Mouse (Mus musculus) intestine, postnatal 0 days (tissue): Measurements from ENCODE around the gene Nceh1. TPM values are rescaled to one million over a fixed set of nuclear protein-coding genes. Genes with fewer than 3 reads are reported as not detected.

ENCODE experiments used
- ATAC-seq: fragments of 200-750 bp; cut with Nextera tagmentation; 2 replicates; pipeline ENCODE4 v1.8.0; 2017; ENCODE audit warnings: mild to moderate bottlenecking, moderate TSS enrichment, moderate library complexity
- H3K27ac ChIP-seq: fragments of 300-500 bp; sonication (generic); 2 replicates; pipeline ENCODE4 v1.5.1; 2014; ENCODE audit warnings: mild to moderate bottlenecking, low read depth, low read length, moderate library complexity
- H3K27me3 ChIP-seq: fragments of 300-500 bp; sonication (generic); replicated peaks from 2 replicates; pipeline ENCODE4 v1.6.1; 2014; ENCODE audit warnings: low read length, mixed read lengths; ENCODE audit not compliant: control insufficient read depth, insufficient read depth
- H3K36me3 ChIP-seq: fragments of 300-500 bp; sonication (generic); 2 replicates; pipeline ENCODE4 v1.6.1; 2014; ENCODE audit warnings: mild to moderate bottlenecking, moderate library complexity; ENCODE audit not compliant: control insufficient read depth, insufficient read depth
- H3K4me1 ChIP-seq: fragments of 300-500 bp; sonication (generic); replicated peaks from 2 replicates; pipeline ENCODE4 v1.6.1; 2014; ENCODE audit warnings: antibody characterized with exemption, low read length, mixed read lengths; ENCODE audit not compliant: control insufficient read depth, insufficient read depth
- H3K4me2 ChIP-seq: fragments of 300-500 bp; sonication (generic); replicated peaks from 2 replicates; pipeline ENCODE4 v1.6.1; 2014; ENCODE audit warnings: low read depth, mild to moderate bottlenecking, moderate library complexity
- H3K4me3 ChIP-seq: fragments of 300-500 bp; sonication (generic); 2 replicates; pipeline ENCODE4 v1.5.1; 2014; ENCODE audit warnings: low read depth, low read length
- H3K9ac ChIP-seq: fragments of 300-500 bp; sonication (generic); 2 replicates; pipeline ENCODE4 v1.6.1; 2014; ENCODE audit warnings: mild to moderate bottlenecking, low read depth, low read length
- H3K9me3 ChIP-seq: fragments of 300-500 bp; sonication (generic); 2 replicates; pipeline ENCODE4 v1.6.1; 2016; ENCODE audit warnings: mixed run types; ENCODE audit not compliant: control insufficient read depth
- CTCF ChIP-seq: sonication (generic); IDR thresholded peaks from 2 replicates; pipeline ENCODE4 v1.5.1; 2016; ENCODE audit warnings: low read depth, mild to moderate bottlenecking, control low read depth, antibody characterized with exemption, moderate library complexity
- WGBS: fragments of 180-500 bp; shearing (Covaris S2); extraction: QIAGEN DNeasy Blood & Tissue Kit; methylation state at CpG from one replicate; pipeline ENCODE4 v1.1.7; 2014; 5-methylcytosine and 5-hydroxymethylcytosine counted together
- polyA plus RNA-seq: library from polyadenylated mRNA; unstranded; fragments of >200 nt; fragmentation: Nextera tagmentation; extraction: Ambion mirVana; gene quantifications from 2 replicates; pipeline ENCODE4 v1.2.1, GENCODE M21; 2015

Nceh1 gene
- polyA plus RNA-seq, 1 experiment from 2014 or later = 15.0 TPM

DNA sequence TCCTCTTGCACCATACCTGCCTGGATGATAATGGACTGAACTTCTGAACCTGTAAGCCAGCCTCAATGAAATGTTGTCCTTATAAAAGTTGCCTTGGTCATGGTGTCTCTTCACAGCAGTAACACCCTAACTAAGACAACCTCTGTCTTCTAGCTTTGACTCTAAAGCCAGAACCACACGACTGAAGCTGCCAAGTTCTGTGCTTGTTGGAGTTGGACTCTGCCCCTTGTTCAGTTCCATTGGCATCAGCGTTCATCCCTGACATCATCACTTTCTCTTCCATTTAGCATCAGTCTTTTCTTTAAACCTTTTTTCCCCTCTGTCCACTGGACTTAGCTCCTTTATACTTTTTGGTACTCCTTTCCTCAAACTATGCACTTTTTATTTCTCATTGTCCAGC, 63.4 kb downstream of the Nceh1 start:
- Histone ChIP-seq H3K4me1 (no peaks in the 10 kb centered on the region), H3K36me3 (peaks cover 8% of the 10 kb centered on the region), H3K27me3 (no peaks in the 10 kb centered on the region), H3K9ac (no peak overlapping the region), H3K9me3 (no peaks in the 10 kb centered on the region), H3K4me3 (no peak overlapping the region), H3K4me2 (no peak overlapping the region), H3K27ac (no peak overlapping the region)
- 75% methylated on average over 2 of the region's 2 CpGs for WGBS
- ATAC-seq = no peak
- TF ChIP-seq CTCF = no peak

DNA sequence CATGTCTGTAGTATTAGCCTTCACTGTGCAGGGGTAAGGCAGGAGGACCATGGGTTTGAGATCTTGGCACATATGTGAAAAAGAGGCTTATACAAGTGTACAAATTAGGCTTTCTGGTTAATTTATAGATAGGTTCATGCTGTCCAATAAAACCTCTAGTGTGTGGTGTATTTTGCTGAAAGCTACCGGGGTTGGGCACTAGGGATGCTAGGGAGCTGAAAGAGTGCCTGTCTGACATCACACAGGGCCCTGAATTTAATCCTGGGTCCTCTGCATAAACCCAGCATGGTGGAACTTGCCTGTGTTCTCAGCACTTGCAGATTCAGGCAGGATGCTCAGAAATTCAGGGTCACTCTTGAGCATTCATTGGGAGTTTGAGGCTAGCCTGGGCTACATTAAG, 65.0 kb downstream of the Nceh1 start:
- Histone ChIP-seq H3K27ac (no peak overlapping the region), H3K4me3 (no peak overlapping the region), H3K27me3 (no peaks in the 10 kb centered on the region), H3K9me3 (no peaks in the 10 kb centered on the region), H3K4me1 (no peaks in the 10 kb centered on the region), H3K4me2 (no peak overlapping the region), H3K9ac (no peak overlapping the region), H3K36me3 (no peaks in the 10 kb centered on the region)
- TF ChIP-seq CTCF = no peak
- 78% methylated on average over 1 of the region's 1 CpGs for WGBS
- ATAC-seq = no peak

- Histone ChIP-seq H3K27me3 (no peaks in the 10 kb centered on the region), H3K4me1 (no peaks in the 10 kb centered on the region), H3K4me2 (no peak overlapping the region), H3K27ac (no peak overlapping the region), H3K4me3 (no peak overlapping the region), H3K36me3 (no peaks in the 10 kb centered on the region), H3K9ac (no peak overlapping the region), H3K9me3 (no peaks in the 10 kb centered on the region)
- 76% methylated on average over 9 of the region's 9 CpGs for WGBS
- ATAC-seq = no peak
- TF ChIP-seq CTCF = no peak
These were observed 66.3 kb downstream of the Nceh1 start for GRCm38 (mm10) chr3:27249030-27249429.

DNA sequence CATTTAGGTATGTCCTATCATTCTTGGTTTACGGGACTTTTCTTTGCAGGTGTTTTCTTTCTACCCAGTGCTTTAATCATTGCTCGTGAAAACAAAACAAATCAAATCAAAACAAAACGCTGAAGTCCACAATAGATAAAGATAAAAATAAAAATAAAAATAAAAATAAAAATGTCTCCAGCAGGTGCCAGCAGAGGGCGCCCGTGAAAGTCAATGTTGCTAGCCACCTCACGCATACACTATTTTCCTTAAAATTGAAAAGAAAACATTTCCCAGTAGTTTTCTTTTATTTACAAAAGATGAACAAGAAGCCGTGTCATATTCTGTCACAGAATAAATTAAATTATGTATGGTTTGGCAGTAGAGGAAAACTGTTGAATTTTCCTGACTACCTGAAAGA, 68.2 kb downstream of the Nceh1 start:
- Histone ChIP-seq H3K4me1 (no peaks in the 10 kb centered on the region), H3K36me3 (no peaks in the 10 kb centered on the region), H3K4me3 (no peak overlapping the region), H3K27ac (no peak overlapping the region), H3K27me3 (no peaks in the 10 kb centered on the region), H3K4me2 (no peak overlapping the region), H3K9me3 (no peaks in the 10 kb centered on the region), H3K9ac (no peak overlapping the region)
- no peak for ATAC-seq
- WGBS = 42% methylated on average over 7 of the region's 7 CpGs
- peak; percentile 51 for TF ChIP-seq CTCF

DNA sequence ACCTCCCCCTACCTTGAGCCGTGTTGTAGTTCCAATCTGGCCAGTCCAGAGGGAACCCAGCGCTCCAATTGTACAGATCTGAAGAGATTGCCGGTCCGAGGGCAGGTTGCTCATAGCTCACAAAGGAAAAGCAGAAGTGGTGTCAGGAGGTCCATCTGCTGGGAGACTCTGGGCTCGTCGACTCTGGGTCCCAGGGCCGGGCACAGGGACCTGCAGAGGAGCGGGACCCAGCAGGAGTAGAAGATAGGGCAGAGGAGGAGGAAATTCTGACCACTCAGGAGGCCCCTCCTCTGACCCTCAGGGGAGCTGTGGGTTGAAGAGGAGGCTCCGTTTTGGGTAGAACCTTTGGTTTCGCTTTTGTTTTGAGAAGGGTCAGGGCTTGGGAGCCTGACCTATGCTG, 75.7 kb downstream of the Nceh1 start:
- H3K4me2 ChIP-seq = no peak overlapping the region
- H3K9ac ChIP-seq = no peak overlapping the region
- no peak for TF ChIP-seq CTCF
- H3K27me3 ChIP-seq = no peaks in the 10 kb centered on the region
- 92% methylated on average over 10 of the region's 10 CpGs for WGBS
- no peak overlapping the region for H3K27ac ChIP-seq
- H3K4me3 ChIP-seq = no peak overlapping the region
- H3K4me1 ChIP-seq = no peaks in the 10 kb centered on the region
- no peaks in the 10 kb centered on the region for H3K9me3 ChIP-seq
- no peaks in the 10 kb centered on the region for H3K36me3 ChIP-seq
- ATAC-seq = no peak

DNA sequence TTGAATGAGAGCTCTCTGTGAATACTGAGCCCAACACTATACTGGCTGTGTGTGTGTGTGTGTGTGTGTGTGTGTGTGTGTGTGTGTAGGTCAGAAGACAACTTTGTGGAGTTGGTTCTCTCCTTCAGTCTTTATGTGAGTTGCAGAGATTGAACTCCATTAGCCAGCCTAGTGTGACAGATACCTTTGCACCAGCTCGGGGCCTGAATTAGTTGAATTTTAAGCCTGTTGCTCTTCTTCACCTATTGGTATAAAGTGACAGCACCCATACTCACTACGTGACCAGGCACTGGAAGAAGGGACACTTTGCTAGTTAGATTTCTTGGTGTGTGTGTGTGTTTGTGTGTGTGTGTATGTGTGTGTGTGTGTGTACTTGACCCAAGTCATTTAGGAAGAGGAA, 77.6 kb downstream of the Nceh1 start:
- Histone ChIP-seq H3K4me1 (no peaks in the 10 kb centered on the region), H3K4me3 (no peak overlapping the region), H3K9me3 (no peaks in the 10 kb centered on the region), H3K4me2 (no peak overlapping the region), H3K27me3 (no peaks in the 10 kb centered on the region), H3K9ac (no peak overlapping the region), H3K36me3 (no peaks in the 10 kb centered on the region), H3K27ac (no peak overlapping the region)
- no peak for ATAC-seq
- TF ChIP-seq CTCF = no peak
- 93% methylated on average over 2 of the region's 2 CpGs for WGBS

- no peak for ATAC-seq
- Histone ChIP-seq H3K4me2 (no peak overlapping the region), H3K27me3 (no peaks in the 10 kb centered on the region), H3K36me3 (no peaks in the 10 kb centered on the region), H3K9ac (no peak overlapping the region), H3K27ac (no peak overlapping the region; the same call in 1 of the 2 replicates), H3K4me1 (no peaks in the 10 kb centered on the region), H3K9me3 (no peaks in the 10 kb centered on the region), H3K4me3 (no peak overlapping the region)
- TF ChIP-seq CTCF = no peak
- WGBS = 52% methylated on average over 5 of the region's 5 CpGs
These were observed 84.6 kb downstream of the Nceh1 start for GRCm38 (mm10) chr3:27267327-27267726.
